Mouse (Mus musculus): ENCODE data around the gene Kcnmb1.

The Kcnmb1 gene

DNA sequence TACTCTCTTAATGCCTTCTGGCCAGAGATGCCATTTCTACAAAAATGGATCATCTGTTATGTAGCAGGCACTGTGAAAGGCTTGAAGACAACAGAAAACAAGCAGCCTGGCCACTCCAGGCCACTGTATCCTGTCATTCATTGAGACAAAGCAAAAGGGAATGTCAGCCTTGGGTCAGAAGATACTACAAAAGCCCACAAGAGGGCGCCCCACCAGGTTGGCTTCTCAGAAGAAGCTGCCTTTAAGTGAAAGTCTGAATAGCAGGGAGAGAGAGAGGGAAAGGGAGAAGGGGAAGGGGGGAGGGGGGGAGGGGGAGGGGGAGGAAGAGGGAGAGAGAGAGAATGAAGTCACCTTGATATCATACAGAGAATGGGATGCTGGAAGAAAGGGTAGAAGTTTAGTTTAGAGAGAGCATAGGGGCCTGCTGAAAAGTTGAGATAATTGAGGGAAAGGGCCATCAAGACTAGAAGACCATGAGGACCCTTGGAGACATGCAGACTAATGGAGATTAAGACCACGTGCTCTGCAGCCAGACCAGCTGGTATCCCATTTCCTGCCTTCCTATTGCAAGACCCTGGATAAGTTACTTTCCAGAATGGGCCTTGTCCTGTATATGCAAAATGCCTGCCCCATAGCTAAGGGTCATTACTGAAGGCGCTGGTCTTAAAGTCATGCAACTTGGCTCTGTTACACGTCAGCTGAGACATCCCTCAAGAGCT is 18.6 kb upstream of the Kcnmb1 start:
- DNase-seq (ENCODE audit: low spot score) = no peak

DNA sequence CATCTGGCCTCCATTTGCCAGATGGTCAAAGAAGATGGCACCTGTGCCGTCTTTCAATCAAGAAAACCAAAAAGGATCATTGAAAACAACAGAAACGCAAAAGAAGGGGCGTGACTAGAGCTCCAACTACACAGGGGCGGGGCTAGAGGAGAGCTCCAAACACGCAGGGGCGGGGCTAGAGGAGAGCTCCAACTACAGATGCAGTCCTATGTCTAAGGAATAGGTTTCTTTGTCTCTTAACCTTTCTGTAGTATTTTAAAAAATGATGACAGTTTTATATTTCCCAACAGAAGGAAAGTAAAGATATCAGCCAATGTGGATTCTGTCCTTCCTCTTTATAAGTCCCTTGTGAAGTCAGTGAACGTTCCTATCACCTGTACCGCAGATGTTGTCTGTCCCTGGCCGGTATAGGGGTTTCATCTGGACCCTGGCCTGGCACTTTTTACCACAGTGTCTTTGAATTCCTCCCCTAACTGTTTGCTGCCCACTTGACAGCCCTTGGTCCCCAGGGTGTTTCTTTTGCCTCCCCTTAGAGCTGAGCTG is 18.0 kb upstream of the Kcnmb1 start:
- DNase-seq (ENCODE audit: low spot score) = no peak

DNA sequence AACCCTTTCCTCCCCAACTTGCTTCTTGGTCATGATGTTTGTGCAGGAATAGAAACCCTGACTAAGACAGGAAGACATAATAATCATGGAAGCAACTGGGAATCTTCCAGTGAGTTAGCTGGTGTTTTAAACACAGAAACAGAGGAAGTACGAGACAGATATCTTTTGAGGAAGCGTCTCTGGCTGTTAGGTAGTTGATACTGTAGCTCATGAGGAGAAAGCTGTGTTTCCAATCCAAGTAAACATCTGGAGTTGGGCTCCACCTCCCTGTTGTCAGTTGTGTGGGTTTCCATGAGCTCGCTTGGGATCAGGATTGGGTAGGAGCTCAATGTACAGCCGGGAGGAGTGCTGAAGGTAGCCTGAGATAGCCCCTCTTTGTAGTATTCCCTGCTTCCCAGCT is 16.3 kb upstream of the Kcnmb1 start:
- DNase-seq (ENCODE audit: low spot score) = no peak

DNA sequence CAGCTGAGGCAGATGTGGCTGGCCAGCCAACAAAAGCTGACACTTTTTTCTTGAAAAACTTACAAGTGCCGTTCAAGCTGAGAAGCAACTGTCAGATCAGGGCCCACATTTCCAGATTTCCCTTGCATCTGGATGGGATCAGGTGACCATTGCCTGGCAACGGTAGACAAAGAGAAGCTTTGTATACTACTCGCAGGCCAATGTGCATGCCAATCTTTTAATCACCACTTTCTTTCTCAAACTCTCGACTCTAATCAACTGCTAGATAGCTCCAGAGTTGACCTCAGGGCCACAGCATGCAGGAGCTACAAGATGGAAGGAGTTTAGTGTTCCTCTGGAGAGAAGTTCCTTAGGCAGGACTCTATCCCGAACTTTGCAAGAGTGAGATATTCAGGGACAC is 11.7 kb upstream of the Kcnmb1 start:
- DNase-seq (ENCODE audit: low spot score) = no peak

DNA sequence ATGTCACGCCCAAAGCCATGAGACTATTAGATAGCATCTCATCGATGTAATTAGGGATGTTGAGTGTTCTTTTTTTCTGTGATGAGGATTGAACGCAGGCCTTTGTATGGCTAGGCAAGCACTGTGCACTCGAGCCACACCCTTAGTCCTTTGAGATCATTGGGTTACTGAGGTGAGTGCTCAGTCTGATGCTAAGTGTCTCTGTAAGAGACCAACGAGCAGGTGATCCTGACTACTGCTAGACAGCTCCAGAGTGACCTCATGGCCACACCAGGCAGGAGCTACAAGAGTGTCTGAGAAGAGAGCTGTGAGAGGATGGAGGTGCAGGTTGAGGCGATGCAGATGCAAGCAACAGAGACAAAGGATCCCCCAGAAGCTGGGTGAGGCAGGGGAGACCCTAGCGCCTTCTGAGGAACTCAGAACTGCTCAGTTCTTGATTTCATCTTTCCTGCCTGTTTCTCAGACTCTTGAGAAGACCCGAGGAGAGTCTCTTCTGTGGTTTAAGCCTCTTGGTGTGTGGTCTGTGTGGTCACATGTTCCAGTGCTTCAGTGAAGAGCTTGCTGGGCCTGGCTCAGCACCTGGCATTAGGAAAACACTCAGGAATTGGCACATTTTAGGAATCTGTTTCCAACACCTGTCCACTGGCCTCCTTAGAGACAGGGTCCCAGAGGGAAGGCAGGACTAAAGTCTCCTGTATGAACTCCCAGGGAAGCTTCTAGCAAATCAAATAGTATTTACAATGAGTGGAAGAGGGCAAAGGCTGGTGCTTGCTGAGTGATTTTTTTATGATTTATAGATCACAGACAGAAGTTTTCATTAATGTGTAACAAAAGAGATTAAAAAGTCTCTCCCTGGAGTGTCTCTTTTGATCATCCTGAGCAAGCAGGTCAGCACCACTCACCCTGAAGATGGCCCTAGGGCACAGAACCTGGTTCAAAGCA is 10.9 kb upstream of the Kcnmb1 start:
- no peak for DNase-seq (ENCODE audit: low spot score)

DNA sequence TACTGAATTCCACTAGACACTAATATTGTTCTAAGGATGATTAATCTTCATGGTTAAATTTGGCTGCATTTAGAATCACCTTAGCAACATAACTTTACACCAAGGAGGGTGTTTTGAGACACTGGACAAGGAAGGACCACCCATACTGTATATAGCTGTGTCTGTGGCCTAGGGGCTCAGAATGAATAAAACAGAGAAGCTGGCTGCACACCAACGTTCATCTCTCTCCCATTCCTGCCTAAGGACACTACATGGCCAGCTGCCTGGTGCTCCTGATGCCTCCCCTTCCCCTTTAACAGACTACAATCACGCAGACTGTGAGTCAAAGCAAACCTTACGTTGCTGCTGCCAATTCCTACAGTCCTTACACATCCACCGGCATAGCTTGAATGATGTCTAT is 6.8 kb upstream of the Kcnmb1 start:
- no peak for DNase-seq (ENCODE audit: low spot score)

DNA sequence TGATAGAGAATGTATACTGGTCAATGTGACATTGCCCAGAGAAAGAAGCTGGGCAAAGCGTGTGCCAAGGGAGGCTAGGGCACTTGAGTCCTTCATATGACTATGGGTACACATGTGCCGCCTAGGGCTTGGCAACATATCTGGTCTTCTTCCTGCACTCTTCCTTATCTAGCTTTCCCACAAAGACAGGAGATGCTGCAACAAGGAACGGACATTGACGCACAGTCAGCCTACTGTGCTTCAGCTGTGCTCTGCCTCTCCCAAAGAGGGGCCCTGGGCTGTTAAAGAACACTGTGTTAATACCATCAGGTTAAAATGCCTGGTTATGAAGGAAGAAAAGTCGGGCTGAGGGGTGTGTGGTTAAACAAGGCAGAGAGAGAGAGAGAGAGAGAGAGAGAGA is 6.2 kb upstream of the Kcnmb1 start:
- DNase-seq (ENCODE audit: low spot score) = no peak

DNA sequence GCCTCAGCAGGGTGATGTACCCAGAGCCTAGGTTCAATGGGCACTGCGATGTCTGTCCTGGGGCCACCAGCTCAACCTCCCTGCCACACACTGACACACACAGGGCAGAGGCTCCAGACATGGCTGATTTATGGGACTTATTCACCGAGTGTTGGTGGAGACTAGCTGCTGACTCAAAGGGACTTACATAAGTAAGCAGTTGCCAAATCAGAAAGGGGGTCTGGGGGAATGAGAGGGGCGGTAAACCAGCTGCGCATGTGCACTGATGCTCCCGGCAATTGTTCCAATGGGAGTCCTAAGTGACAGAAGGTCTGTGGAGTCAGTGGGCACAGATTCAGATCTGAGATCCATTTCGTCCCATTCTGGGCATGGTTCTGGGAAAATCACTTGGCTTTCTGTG is 5.2 kb upstream of the Kcnmb1 start:
- DNase-seq (ENCODE audit: low spot score) = no peak

DNA sequence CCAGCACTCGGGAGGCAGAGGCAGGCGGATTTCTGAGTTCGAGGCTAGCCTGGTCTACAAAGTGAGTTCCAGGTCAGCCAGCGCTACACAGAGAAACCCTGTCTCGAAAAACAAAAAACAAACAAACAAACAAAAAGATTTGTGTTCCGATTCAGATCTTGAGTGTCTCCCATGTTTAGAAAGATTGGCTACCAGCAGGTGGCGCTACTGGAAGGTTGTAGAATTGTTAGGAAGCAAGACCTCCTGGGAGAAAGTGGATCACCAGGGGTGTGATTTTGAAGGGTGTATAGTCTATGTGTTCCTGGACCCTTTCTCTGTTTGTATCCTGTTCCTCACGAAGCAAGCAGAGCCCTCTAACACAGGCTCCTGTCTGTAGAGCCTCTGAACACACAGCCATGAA is 4.1 kb upstream of the Kcnmb1 start:
- peak; percentile 33 for DNase-seq (ENCODE audit: low spot score)

DNA sequence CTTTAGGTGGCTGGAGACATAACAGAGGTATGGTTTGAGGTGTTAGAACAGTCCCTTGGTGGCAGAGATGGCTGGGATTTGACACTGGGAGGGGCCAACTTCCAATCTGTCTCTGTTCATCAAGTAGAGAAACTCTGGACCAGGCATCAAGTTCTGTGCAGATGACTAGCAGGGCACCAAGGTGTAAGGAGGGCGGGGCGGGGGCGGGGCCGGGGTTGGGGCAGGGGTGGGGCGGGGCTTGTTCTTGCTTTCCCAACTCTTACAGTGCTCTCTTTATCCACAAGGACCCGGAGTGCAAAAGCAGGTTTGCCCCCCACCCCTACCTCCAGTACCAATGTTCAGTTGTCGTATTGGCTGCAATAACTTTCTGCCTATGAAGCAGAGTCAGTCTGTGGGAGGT is 635 bp upstream of the Kcnmb1 start:
- DNase-seq (ENCODE audit: low spot score) = no peak

DNA sequence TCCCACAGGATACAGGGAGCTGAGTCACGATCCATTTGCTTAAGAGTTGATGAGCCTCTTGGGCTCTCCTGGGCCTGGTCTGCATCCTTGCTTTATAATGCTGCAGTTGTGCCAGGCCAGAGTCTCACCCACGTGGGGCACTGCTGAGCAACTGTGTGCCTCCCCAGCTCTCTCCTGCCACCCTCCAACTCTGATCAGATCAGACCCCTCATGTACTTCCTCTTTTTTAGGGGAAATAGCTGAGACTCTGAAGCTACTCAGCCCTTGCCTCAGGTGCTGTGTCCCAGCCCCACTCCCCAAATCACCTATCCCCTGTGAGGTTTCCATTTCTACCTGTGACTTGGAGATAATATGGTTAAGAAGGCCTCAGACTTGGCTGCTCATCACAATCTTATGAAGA is 2.6 kb downstream of the Kcnmb1 start:
- no peak for DNase-seq (ENCODE audit: low spot score)

DNA sequence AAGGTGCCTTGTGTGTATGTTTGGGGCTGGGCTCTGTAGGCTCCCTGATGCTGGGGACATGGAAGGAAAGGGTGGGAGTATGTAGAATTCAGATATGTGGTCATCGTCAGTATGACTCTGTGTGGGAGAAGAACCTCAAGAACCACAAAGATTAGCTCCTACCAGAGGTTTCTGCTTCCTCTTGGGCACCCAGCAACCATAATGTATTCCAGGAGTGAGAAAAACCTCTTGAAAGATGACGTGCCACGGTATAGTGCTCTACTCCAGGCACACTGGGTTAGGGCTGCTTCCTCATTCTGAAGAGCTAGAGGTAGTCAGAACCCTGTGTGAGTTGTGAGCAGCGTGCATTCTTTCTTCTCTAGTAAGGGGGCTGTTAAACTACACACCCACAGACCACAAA is 4.9 kb downstream of the Kcnmb1 start:
- DNase-seq (ENCODE audit: low spot score) = no peak

DNA sequence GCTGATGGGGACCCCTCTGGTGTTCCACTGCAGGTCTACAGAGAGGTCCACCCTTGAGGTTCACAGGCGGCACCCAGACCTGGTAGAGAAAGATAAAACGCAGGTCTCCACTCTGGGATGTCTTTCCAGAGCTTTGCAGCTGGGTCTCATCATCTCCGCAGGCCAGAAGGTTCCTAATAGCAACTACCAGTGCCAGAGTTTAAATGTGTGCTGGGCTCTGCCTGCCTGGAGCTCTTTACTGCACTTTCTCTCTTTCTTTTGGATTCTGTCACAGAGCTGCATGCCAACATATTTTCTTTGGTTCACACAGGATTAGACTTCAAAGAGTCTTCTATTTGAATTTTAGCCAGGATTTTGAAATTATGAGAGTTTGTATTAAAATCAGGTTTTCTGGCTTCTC is 6.4 kb downstream of the Kcnmb1 start:
- DNase-seq (ENCODE audit: low spot score) = no peak

DNA sequence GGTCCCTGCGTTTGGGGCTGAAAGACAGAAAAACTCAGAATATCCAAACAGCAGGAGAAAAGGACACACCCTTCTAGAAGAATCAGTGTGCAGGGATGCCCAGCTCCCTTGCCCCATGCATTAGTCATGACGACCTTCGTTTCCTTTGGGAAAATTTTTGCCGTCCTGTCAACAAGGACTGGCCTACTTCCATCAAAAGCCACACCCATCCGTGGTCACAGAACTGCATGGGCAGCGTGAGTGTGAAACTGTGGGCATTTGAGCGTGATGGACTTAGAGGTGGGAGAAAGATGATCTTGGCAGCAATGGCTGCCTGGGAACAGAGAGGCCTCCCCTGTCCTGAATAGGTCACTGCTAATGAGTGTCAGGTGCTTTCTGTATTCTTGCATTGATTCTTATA is 9.3 kb downstream of the Kcnmb1 start:
- no peak for DNase-seq (ENCODE audit: low spot score)

DNA sequence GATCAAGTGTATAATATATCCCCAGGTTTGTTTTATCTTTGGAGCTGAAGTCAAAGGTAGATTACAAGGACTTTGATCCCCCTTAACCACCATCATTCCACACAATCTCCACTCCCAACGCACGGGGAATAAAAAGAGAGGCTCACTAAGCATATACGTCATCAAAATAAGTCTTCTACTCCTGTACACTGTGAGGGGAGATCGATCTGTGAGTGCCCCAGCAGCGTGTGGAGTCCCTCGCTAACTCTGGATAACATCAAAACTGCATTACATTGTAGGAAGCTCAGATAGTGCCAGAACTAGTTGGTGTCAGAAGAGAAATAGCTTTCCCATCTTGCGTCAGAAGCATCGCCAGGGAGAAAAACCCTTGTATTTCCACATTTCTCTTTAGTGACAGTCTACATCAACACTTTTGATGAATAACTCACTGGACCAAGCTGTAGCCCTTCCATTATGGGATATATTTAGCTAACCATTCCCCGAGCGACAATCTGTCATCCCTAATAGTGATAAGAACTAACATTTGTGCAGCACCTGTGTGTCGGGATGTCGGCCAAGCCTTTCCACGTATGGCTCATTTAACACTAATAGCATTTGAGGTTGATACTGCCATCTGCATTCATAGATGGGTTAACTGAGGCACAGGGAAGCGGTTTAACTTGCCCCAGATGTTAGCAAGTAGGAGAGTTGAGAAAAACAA is 11.7 kb downstream of the Kcnmb1 start:
- no peak for DNase-seq (ENCODE audit: low spot score)

DNA sequence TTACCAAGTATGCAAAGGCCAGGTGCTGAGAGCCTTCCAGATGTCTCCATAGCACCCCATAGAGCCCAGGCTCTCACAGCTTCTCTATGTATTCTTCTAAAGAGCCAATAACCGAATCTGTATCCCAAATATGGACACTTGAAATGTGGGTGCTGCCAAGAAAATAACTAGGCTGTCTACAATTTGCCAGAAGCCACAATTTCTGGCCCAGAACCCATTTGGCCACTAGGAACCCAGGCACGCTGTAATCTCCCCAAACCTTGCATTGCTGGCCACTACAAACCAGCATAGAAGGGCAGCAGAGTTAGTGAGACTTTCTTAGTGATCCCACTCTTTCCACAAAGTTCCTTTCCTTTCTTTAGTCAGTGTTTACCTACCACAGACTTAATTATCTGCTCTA is 12.3 kb downstream of the Kcnmb1 start:
- DNase-seq (ENCODE audit: low spot score) = no peak

DNA sequence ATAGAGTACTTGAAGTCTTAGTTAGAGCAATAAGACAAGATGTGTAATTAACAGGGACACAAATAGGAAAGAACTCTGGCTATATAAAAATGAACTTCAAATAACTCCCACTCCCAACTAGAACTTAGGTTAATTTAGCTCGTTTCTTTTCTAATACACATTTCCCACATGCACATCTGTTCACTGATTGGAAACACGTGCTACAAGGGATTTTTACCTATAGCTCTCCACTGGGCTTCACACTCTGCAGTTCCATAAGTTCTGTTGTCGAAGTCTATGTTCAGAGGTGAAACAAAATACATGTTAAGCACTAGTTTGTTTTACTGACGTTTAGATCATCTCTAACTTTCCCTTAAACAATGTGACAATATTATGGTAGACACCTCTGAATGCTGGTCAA is 17.3 kb downstream of the Kcnmb1 start:
- DNase-seq (ENCODE audit: low spot score) = no peak

DNA sequence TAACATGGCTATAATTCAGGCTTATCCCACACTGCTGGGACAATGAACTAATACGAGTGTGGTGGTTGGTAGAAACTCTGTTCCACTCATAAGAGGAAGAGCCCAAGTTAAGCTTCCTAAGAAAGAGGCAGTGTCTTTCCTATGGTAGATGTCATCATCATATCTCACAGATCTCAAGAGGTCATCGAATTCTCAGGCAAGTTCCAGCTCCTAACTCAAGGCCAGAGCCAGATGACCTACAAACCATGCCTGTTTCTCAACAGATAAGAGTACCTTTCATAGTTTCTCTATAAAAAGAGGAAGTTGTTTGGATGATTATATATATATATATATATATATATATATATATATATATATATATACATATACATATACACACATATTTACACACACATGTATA is 23.7 kb downstream of the Kcnmb1 start:
- DNase-seq (ENCODE audit: low spot score) = no peak

DNA sequence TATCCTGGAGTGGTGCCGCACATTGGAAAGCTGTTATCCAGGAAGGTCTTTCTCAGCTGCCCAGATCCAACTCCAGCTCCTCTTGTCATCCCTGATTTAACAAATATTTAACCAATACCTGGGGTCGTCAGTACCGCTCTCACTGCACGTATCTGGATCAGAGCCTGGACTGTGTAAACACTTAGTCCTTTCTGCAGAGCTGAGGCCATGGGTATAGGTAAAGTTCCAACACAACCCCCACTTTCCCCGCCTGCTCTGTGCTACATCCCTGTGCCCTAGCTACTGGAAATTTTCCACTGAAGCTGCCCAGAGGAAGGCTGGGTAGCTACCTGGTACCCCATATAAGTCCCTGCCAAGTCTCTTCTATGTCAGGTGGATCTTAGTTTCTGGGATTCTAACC is 27.2 kb downstream of the Kcnmb1 start:
- no peak for DNase-seq (ENCODE audit: low spot score)

DNA sequence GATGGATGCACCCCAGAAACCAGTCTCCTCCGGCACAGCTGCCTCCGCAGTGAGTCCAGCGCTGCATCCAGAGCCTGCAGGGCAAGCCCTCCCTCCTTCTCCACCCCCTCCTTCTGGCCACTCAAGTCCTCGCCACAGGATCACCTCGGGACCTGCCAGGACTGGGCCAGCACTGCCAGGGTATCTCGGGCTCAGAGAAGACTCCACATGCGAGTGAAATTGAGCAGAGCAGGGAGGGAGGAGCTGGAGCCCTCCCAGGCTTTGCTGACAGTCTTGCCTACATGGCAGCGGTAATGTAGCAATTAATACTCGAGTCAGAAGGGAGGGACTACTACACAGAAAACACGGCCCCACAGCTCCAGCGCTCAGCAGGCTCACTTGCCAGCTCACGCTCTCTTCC is 30.1 kb downstream of the Kcnmb1 start, which contains the start of gene Kcnip1:
Kcnip1 (minus strand) TSS at position 215 of the 400 bp plus-strand sequence.
- DNase-seq (ENCODE audit: low spot score) = no peak

DNA sequence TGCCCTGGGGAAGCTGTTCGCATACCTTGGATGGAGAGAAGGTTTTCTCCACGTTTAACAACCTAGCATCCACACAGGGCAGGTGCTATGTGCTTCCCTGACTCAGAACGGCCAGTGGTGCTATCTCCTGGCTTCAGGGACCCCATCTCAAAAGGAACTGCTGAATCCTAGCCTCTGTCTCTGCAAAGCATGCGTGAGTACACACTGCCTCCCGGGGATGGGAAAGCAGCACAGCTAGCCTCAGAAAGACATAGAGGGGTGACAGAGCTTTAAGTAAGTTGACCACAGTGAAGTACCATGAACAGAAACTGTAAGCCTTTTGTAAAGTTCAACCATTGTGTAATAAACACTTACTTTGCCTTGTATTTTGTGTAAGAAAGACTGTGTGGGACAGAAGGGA is 30.7 kb downstream of the Kcnmb1 start:
- DNase-seq (ENCODE audit: low spot score) = no peak

DNA sequence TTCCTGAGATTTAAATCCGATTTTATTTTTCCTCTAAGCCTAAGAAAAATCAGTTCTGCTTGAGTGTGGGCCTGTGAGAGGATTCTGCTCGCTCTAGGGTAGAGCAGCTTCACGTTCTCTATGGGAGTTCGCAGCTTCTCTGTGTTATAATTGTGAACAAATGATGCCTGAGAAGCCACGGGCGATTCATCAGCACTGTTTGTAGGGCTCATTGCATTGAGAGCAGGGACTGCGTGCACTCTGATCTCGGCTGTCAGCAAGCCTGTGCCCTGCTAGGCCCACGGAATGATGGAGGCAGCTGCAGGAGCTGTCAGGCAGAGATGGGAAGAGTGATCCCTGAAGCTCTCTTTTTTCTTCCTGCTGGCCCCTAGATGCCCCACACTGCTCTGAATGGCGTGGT is 35.4 kb downstream of the Kcnmb1 start:
- no peak for DNase-seq (ENCODE audit: low spot score)

DNA sequence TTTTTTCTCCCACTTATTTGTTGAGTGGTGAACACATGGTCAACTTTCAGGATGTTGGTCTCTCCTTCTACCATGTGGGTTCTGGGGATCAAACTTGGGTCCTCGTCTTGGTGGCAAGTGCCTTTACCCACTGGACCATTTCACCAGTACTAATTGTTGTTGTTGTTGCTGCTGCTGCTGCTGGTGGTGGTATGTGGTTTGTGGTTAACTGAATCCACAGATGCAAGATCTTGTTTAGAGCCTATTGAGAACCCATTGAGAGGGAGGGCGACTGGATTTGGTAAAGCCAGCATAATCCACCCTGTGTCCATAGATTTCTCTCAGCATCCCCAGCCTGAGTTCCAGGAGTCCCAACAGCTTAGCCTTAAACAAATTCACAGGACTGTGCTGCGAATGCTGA is 37.6 kb downstream of the Kcnmb1 start:
- no peak for DNase-seq (ENCODE audit: low spot score)

Data from testis, postnatal 14 days (tissue).